Mouse (Mus musculus): ENCODE measurements around the gene Ppih. TPM values are rescaled to one million over a fixed set of nuclear protein-coding genes. Genes with fewer than 3 reads are reported as not detected.

The Ppih gene
- total RNA-seq, 1 experiment = 127 TPM

DNA sequence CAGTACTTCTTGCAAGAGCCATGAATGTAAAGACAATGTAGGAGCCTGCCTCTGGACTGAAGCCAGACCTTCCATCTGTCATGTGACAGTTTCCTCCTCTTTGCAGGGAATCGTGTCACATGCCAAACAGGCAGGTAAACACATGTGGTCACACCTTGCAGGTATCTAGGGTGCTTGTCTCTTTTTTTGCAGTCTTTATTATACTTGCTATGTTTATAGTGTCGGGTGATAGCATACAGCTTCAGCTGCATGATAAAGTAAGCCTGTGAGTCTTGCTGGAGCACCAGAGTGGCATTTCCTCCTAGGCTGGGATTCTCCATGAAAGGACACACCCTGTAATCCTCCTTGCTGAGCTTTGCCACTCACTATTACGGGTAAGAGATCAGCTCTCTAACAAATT, 18.6 kb downstream of the Ppih start:
- TF ChIP-seq HCFC1 (IDR thresholded peaks at IDR 0.05; ENCODE audit: borderline replicate concordance, insufficient read depth, low read length) = no peak
- TF ChIP-seq ZC3H11A (IDR thresholded peaks at IDR 0.05; ENCODE audit: borderline replicate concordance, low read depth, low read length) = no peak
- no peak for TF ChIP-seq CHD2 (IDR thresholded peaks at IDR 0.05; ENCODE audit: low read depth, low read length)
- no peak for TF ChIP-seq MAFK (IDR thresholded peaks at IDR 0.05; ENCODE audit: insufficient read depth, low read depth, low read length)
- no peak for TF ChIP-seq ZNF384 (IDR thresholded peaks at IDR 0.05; ENCODE audit: low read depth, low read length)
- no peak overlapping the region for H3K27ac ChIP-seq (ENCODE audit: insufficient read depth, low read depth, low read length, poor library complexity, severe bottlenecking)

DNA sequence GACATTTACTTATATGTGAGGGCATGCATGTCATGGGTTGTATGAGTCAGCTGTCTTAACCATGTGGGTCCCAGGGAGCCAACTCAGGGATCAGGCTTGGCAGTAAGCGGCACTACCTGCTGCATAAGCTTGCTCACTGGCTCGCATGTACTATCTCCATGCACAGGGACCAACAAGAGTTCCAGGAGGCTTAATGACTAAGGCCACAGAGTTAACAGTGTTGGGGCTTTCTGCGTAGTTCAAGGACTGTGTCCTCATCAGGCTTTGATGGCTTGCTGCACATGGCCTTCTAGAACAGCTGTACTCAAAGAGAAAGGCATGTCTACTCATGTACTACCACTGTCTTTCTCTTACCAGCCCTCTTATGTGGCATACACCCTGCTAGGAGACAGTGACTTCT, 19.6 kb downstream of the Ppih start:
- Histone ChIP-seq H3K9ac (ENCODE audit: insufficient read depth, low read depth, low read length, poor library complexity, severe bottlenecking) (no peak overlapping the region), H3K27ac (ENCODE audit: insufficient read depth, low read depth, low read length, poor library complexity, severe bottlenecking) (no peak overlapping the region), H3K4me1 (ENCODE audit: control insufficient read depth in 2 of 2, insufficient read depth in 2 of 2, low read length in 2 of 2, poor library complexity in 1 of 2) (no peaks in the 10 kb centered on the region), H3K36me3 (ENCODE audit: control insufficient read depth, insufficient read depth, low read length, poor library complexity, severe bottlenecking) (peaks cover 2% of the 10 kb centered on the region; the same call in 1 of the 2 replicates), H3K4me3 (ENCODE audit: insufficient read depth in 1 of 2, low read depth in 1 of 2, low read length in 2 of 2, poor library complexity in 1 of 2, severe bottlenecking in 1 of 2) (no peak overlapping the region), H3K9me3 (ENCODE audit: control insufficient read depth, insufficient read depth, low read depth, low read length) (no peaks in the 10 kb centered on the region)
- DNase-seq (ENCODE audit: low read depth, low spot score) = no peak
- in situ Hi-C loops (cut with MboI; ENCODE audit: low sequenced_read_pairs in 2 of 2, unreplicated experiment in 2 of 2) = no loop called here
- TF ChIP-seq MAFK (IDR thresholded peaks at IDR 0.05; ENCODE audit: insufficient read depth, low read depth, low read length) = no peak
- no peak for TF ChIP-seq ZNF384 (IDR thresholded peaks at IDR 0.05; ENCODE audit: low read depth, low read length)
- no peak for TF ChIP-seq ZC3H11A (IDR thresholded peaks at IDR 0.05; ENCODE audit: borderline replicate concordance, low read depth, low read length)
- no peak for TF ChIP-seq HCFC1 (IDR thresholded peaks at IDR 0.05; ENCODE audit: borderline replicate concordance, insufficient read depth, low read length)
- no peak for TF ChIP-seq CHD2 (IDR thresholded peaks at IDR 0.05; ENCODE audit: low read depth, low read length)

More for the DNA sequence above, 18.6 kb downstream of the Ppih start:
- H3K36me3 ChIP-seq (ENCODE audit: control insufficient read depth, insufficient read depth, low read length, poor library complexity, severe bottlenecking) = peaks cover 2% of the 10 kb centered on the region; the same call in 1 of the 2 replicates
- no peak for DNase-seq (ENCODE audit: low read depth, low spot score)
- no peaks in the 10 kb centered on the region for H3K9me3 ChIP-seq (ENCODE audit: control insufficient read depth, insufficient read depth, low read depth, low read length)
- in situ Hi-C loops (cut with MboI; ENCODE audit: low sequenced_read_pairs in 2 of 2, unreplicated experiment in 2 of 2) = no loop called here
- H3K9ac ChIP-seq (ENCODE audit: insufficient read depth, low read depth, low read length, poor library complexity, severe bottlenecking) = no peak overlapping the region
- H3K4me3 ChIP-seq (ENCODE audit: insufficient read depth in 1 of 2, low read depth in 1 of 2, low read length in 2 of 2, poor library complexity in 1 of 2, severe bottlenecking in 1 of 2) = no peak overlapping the region
- no peaks in the 10 kb centered on the region for H3K4me1 ChIP-seq (ENCODE audit: control insufficient read depth in 2 of 2, insufficient read depth in 2 of 2, low read length in 2 of 2, poor library complexity in 1 of 2)

- Histone ChIP-seq H3K4me1 (ENCODE audit: control insufficient read depth in 2 of 2, insufficient read depth in 2 of 2, low read length in 2 of 2, poor library complexity in 1 of 2) (no peaks in the 10 kb centered on the region), H3K9me3 (ENCODE audit: control insufficient read depth, insufficient read depth, low read depth, low read length) (no peaks in the 10 kb centered on the region), H3K36me3 (ENCODE audit: control insufficient read depth, insufficient read depth, low read length, poor library complexity, severe bottlenecking) (peaks cover 8% of the 10 kb centered on the region), H3K9ac (ENCODE audit: insufficient read depth, low read depth, low read length, poor library complexity, severe bottlenecking) (no peak overlapping the region), H3K4me3 (ENCODE audit: insufficient read depth in 1 of 2, low read depth in 1 of 2, low read length in 2 of 2, poor library complexity in 1 of 2, severe bottlenecking in 1 of 2) (no peak overlapping the region), H3K27ac (ENCODE audit: insufficient read depth, low read depth, low read length, poor library complexity, severe bottlenecking) (no peak overlapping the region)
- in situ Hi-C loops (cut with MboI; ENCODE audit: low sequenced_read_pairs in 2 of 2, unreplicated experiment in 2 of 2) = no loop called here
- TF ChIP-seq CHD2 (IDR thresholded peaks at IDR 0.05; ENCODE audit: low read depth, low read length) (no peak), ZC3H11A (IDR thresholded peaks at IDR 0.05; ENCODE audit: borderline replicate concordance, low read depth, low read length) (no peak), HCFC1 (IDR thresholded peaks at IDR 0.05; ENCODE audit: borderline replicate concordance, insufficient read depth, low read length) (no peak), ZNF384 (IDR thresholded peaks at IDR 0.05; ENCODE audit: low read depth, low read length) (no peak), MAFK (IDR thresholded peaks at IDR 0.05; ENCODE audit: insufficient read depth, low read depth, low read length) (no peak)
- no peak for DNase-seq (ENCODE audit: low read depth, low spot score)
Observed at GRCm38 (mm10) chr4:119297361-119297760, 23.0 kb downstream of the Ppih start.

GRCm38 (mm10) chr4:119295134-119295453, 25.3 kb downstream of the Ppih start:
- TF ChIP-seq CHD2 (IDR thresholded peaks at IDR 0.05; ENCODE audit: low read depth, low read length) (no peak), ZNF384 (IDR thresholded peaks at IDR 0.05; ENCODE audit: low read depth, low read length) (no peak), HCFC1 (IDR thresholded peaks at IDR 0.05; ENCODE audit: borderline replicate concordance, insufficient read depth, low read length) (no peak), MAFK (IDR thresholded peaks at IDR 0.05; ENCODE audit: insufficient read depth, low read depth, low read length) (no peak), ZC3H11A (IDR thresholded peaks at IDR 0.05; ENCODE audit: borderline replicate concordance, low read depth, low read length) (no peak)
- no peaks in the 10 kb centered on the region for H3K4me1 ChIP-seq (ENCODE audit: control insufficient read depth in 2 of 2, insufficient read depth in 2 of 2, low read length in 2 of 2, poor library complexity in 1 of 2)
- H3K9me3 ChIP-seq (ENCODE audit: control insufficient read depth, insufficient read depth, low read depth, low read length) = no peaks in the 10 kb centered on the region
- H3K4me3 ChIP-seq (ENCODE audit: insufficient read depth in 1 of 2, low read depth in 1 of 2, low read length in 2 of 2, poor library complexity in 1 of 2, severe bottlenecking in 1 of 2) = peak overlapping the region; percentile 81 to 93
- DNase-seq (ENCODE audit: low read depth, low spot score) = no peak
- in situ Hi-C loops (cut with MboI; ENCODE audit: low sequenced_read_pairs in 2 of 2, unreplicated experiment in 2 of 2) = no loop called here
- peak overlapping the region; percentile 52; the same call in 1 of the 2 replicates for H3K27ac ChIP-seq (ENCODE audit: insufficient read depth, low read depth, low read length, poor library complexity, severe bottlenecking)
- peak overlapping the region; percentile 94 for H3K9ac ChIP-seq (ENCODE audit: insufficient read depth, low read depth, low read length, poor library complexity, severe bottlenecking)
- H3K36me3 ChIP-seq (ENCODE audit: control insufficient read depth, insufficient read depth, low read length, poor library complexity, severe bottlenecking) = peaks cover 20% of the 10 kb centered on the region
